Mouse (Mus musculus) embryonic facial prominence, embryonic 10.5 days (tissue): Measurements from ENCODE around the gene Abca16. TPM values are rescaled to one million over a fixed set of nuclear protein-coding genes. Genes with fewer than 3 reads are reported as not detected.

Experiments
- polyA plus RNA-seq: library from polyadenylated mRNA; unstranded; fragments of >200 nt; fragmentation: Nextera tagmentation; extraction: Ambion mirVana; gene quantifications from 2 replicates; pipeline ENCODE4 v1.2.1, GENCODE M21; 2016

The Abca16 gene
- polyA plus RNA-seq, 1 experiment from 2014 or later: 0.09 TPM

Other genes with a start within 250 kb of the Abca16 start
- gene Anks4b, start 235.8 kb upstream of the Abca16 start, polyA plus RNA-seq: 0.11 TPM in 1 of 2 replicates, not detected in the other
- gene Crym, start 207.5 kb upstream of the Abca16 start, polyA plus RNA-seq: 149 and 175 TPM in 2 replicates
- gene Abca14, start 205.7 kb upstream of the Abca16 start, polyA plus RNA-seq: not detected in 2 replicates
- gene Abca15, start 81.0 kb upstream of the Abca16 start, polyA plus RNA-seq: not detected in 2 replicates
- 175 and 186 TPM in 2 replicates for gene Uqcrc2, start 225.5 kb downstream of the Abca16 start, polyA plus RNA-seq